Mouse (Mus musculus): ENCODE measurements around the gene Slc25a48.
A peak's percentile ranks its signal among the peaks of the same experiment; 100 is the strongest.

Gene Slc25a48

DNA sequence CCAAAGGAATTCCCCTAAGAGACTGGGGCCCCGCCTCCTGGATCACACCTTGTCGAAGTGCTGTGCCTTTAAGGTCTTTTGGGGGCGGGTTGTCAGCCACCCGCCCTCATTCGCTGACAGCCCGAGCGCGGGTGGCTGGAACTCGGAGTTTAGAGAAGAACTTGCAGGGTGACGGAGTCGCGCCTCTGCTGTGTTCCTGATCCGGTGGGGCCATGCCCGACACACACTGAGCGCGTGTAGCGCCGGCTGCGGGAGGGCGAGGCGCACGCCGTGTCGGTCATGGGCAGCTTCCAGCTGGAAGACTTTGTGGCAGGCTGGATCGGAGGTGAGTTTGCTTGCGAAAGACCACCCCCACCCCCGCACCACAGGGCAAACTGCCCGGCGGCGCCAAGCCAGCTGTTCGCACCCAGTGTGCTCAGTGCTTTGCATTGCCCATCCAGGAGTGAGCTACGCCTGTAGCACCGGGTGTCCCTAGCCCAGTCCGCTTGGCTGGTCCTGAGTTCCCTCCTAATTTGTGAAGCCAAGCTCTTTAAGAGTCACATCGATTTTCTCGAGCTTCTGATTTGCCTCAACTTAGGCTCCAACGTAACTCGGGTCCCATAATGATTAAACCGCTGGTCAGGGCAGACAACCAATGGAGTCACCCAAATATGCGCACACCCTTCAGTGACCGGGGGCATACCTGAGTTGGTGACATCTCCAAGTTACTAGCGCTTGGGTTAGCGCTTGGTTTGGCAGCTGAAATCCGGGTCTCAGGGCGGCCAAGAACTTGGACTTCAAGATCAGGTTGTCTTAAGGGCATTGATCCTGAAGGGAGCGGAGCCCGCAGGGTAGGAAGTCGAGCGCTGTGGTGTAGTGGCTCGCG is at the start of gene Slc25a48:
TSS of gene Slc25a48 (plus strand) at position 145 of the 865 bp plus-strand sequence.
- DNase-seq, result peak; percentile 53

GRCm38 (mm10) chr13:56397572-56397971 is 40.6 kb upstream of the Slc25a48 start:
- peak; percentile 83 for DNase-seq

- no peak for DNase-seq
These were observed 37.0 kb upstream of the Slc25a48 start for GRCm38 (mm10) chr13:56401186-56401585.

DNA sequence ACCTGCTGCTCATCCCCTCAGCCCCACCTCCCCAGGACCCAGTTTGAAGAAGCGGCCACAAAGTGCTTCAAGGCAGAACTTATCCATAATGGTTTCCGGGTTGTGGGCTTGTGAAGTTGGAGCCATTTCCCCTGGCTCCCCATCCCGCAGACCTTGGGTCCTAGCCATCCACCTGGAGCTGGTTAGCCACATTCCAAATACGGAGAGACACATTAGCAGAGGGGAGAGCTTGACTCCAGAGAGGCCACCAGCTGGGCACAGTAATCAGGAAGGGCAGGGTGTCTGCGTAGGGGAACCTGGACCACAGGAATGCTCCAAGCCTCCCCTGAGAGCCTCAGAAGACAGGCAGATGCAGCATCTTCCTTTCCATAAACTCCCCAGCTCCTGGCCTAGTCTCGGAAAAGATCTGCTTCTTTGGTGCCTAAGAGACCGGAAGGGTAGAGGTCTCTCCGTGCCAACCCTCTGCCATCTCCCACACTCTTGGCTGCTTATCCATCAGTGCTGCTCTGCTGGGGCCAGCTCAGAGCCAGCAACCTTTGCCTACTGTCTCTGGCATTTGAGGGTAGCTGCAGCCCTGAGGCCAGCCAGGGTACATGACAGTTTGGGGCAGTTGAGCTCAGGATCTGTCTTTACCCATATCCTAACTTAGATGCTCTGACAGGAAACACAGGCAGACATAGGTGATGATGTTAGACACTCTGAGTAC is 34.6 kb upstream of the Slc25a48 start:
- no peak for DNase-seq

- DNase-seq, result no peak
These were observed 33.5 kb upstream of the Slc25a48 start for GRCm38 (mm10) chr13:56404511-56405140.

DNA sequence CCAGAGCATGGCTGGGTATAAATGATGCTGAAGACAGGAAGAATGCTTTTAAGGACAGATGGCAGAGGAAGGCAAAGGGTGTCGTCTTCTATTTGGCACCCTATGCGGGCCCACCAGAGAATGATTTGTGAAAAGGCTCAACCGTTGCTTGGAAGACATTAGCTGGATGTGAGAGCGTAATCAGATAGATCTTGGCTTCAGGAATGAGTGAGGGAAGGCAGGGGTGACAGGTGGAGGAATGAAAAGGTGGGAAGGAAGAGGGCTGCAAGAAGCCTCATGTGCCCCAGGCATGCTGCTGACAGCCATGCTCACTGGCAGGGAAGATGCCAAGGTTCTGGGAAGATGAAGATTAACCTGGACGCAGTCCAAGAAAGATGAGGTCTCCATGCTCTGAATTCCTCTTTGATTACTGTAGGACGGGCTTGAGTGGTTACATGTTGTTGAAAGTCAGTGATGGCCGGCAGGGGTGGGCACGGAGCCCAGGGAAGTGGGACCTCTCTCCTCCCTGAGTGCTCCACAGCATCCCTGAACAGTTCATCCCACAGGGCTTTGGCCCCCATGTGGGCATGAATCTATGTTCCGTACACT is 25.8 kb upstream of the Slc25a48 start:
- DNase-seq, result peak; percentile 27

DNA sequence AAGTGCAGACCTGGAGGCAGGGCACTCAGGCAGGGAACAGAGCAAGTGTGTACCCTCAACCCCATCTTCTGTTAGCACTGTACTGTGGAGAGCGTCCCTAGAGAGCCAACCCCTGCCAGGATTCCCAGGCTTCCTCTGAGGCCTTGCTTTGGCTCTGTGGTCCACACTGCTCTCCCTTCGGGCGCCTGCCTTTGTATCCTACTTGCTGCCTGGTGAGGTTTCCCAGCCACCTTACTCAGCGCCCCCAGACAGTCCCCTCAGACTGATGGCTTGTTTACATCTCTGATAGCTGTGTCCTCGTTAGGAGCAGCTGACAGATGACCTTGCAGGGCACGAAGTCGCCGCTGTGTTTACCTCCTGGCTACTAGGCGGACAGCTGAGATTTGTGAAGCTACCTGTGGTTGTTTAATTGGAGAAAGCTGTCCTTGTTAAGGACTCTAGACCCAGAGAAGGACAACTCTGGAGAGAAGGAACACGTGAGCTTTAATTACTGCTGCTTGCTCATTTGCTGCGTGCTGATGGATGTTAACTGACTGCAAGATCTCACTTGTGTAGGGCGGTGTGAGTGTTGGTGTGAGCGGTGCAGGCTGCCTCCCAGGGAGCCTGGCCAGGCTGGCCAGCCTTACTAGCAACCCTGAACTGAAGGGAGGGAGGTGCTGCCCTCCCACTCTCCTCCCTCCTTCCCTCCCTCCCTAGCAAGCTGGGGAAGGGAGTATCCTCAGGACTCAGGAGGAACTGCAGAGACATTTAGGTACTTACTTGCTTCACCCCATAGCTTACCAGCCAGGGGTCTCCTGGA is 19.3 kb upstream of the Slc25a48 start:
- DNase-seq, result no peak

DNA sequence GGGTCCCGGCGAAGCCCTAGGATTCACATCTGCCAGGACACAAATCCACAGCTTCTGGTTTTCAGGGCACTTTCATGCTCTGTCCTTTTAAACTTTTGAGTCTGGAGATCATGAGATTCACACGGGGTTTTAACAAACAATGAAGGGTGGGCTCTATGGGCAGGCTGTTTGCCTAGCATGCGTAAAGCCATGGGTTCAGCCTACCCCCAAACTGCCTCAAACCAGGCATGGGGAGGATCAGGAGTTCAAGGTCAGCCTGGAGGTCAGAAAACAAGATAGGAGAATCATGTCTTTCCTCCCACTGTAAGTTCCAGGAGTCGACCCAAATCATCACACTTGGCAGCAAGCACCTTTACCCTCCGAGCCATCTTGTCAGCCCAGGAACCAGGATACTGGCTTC is 18.6 kb upstream of the Slc25a48 start:
- no peak for DNase-seq

GRCm38 (mm10) chr13:56422072-56422723 is 16.0 kb upstream of the Slc25a48 start:
- DNase-seq, result peak; percentile 78

GRCm38 (mm10) chr13:56425931-56426330 is 12.2 kb upstream of the Slc25a48 start:
- no peak for DNase-seq

DNA sequence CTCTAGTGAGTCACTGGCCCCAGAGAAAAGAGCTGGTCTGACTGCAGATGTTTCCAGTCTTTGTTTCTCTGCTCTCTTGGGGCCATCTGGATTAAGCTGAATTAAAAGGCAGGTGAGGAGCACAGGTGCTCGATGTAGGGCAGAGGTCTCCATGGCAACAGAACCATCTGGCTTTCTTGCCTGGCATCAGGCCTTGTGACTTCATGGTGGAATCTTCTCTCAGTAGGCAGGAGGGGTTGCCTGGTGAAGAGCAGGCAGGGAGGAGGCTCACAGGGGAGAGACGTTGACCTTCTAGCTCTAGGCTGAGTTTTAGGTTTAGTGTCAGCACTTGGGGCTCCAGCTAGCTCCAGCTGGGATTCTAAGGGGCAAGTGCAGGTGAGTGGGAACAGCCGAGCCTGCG is 11.8 kb upstream of the Slc25a48 start, which contains the start of gene Gm3045:
TSS of gene Gm3045 (plus strand) at position 230 of the 400 bp plus-strand sequence.
- DNase-seq, result no peak

GRCm38 (mm10) chr13:56428724-56429500 is 9.2 kb upstream of the Slc25a48 start:
- peak; percentile 84 for DNase-seq

- DNase-seq, result no peak
These were observed 5.7 kb upstream of the Slc25a48 start for GRCm38 (mm10) chr13:56432496-56432895.

GRCm38 (mm10) chr13:56433466-56433865 is 4.7 kb upstream of the Slc25a48 start:
- DNase-seq, result peak; percentile 79

GRCm38 (mm10) chr13:56434311-56434751 is 3.8 kb upstream of the Slc25a48 start:
- no peak for DNase-seq

DNA sequence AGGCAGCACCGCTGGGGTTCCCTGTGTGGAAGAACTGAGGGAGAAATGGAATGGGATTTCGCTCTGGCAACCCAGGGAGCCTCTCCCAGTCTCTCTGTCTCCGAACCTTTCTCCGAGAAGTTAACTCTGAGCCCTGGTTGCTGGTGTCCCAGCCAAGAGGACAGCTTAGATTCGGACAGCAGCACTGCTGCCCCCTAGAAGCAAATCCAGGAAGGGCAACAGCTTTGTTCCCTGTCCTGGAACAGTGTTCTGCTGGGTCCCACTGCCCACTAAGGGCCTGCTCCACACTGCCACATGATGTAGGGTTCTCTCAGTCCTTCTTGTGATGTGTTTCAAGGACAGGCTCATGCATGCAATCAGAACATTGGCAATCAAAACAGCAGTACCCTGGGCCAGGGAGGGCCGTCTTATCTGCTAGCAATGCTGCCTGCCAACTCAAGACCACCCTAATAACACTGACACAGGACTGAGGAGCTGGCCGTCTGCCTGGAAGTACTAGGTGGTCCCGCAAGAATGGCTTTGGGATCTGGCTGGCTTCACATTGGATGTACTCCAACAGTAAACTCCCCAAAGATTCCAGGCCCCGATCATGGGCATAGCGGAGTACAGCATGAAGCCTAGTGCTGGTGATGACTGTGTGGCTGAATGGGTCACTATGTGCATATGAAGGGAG is 2.4 kb upstream of the Slc25a48 start:
- DNase-seq, result no peak

GRCm38 (mm10) chr13:56443411-56443810 is 5.3 kb downstream of the Slc25a48 start:
- no peak for DNase-seq

- no peak for DNase-seq
These were observed 6.0 kb downstream of the Slc25a48 start for GRCm38 (mm10) chr13:56444112-56444511.

- DNase-seq, result no peak
These were observed 6.8 kb downstream of the Slc25a48 start for GRCm38 (mm10) chr13:56444996-56445395.

Measured in retina, postnatal 1 day (tissue).